Mouse (Mus musculus) heart, adult 2 months (tissue): ENCODE measurements around the gene Asb10.

Source experiments
- CTCF ChIP-seq: fragments of 200-600 bp; IDR thresholded peaks from 2 replicates; pipeline ENCODE4 v1.8.1; 2022; ENCODE audit warnings: antibody characterized with exemption, mild to moderate bottlenecking, moderate library complexity
- POLR2A ChIP-seq: fragments of 200-500 bp; IDR thresholded peaks from 2 replicates; pipeline ENCODE4 v1.6.1; 2011; ENCODE audit warnings: mild to moderate bottlenecking, low read depth, low read length, control low read depth; ENCODE audit not compliant: insufficient read depth

GRCm38 (mm10) chr5:24586106-24586505 lies 45.3 kb upstream of the Asb10 start:
- TF ChIP-seq CTCF (no peak), POLR2A (no peak)
